Mouse (Mus musculus) forebrain, postnatal 0 days (tissue): ENCODE data around the gene Tbccd1. TPM values are rescaled to one million over a fixed set of nuclear protein-coding genes. Genes with fewer than 3 reads are reported as not detected.

ENCODE experiments used
- ATAC-seq: fragments of 200-750 bp; cut with Nextera tagmentation; 2 replicates; pipeline ENCODE4 v1.8.0; 2017; ENCODE audit warnings: mild to moderate bottlenecking, moderate library complexity
- DNase-seq: peaks from one replicate; pipeline ENCODE4 v3.0.0-alpha.2; 2015
- H3K27ac ChIP-seq: fragments of 300-500 bp; sonication (generic); 2 replicates; pipeline ENCODE4 v1.5.1; 2014; ENCODE audit warnings: low read depth, mild to moderate bottlenecking, antibody characterized with exemption, low read length, moderate library complexity, mixed read lengths
- H3K27me3 ChIP-seq: fragments of 300-500 bp; sonication (generic); 2 replicates; pipeline ENCODE4 v1.6.1; 2014; ENCODE audit warnings: mild to moderate bottlenecking, low read length, mixed read lengths; ENCODE audit not compliant: insufficient read depth
- H3K36me3 ChIP-seq: fragments of 300-500 bp; sonication (generic); 2 replicates; pipeline ENCODE4 v1.6.1; 2014; ENCODE audit warnings: mild to moderate bottlenecking, moderate library complexity; ENCODE audit not compliant: insufficient read depth
- H3K4me1 ChIP-seq: fragments of 300-500 bp; sonication (generic); 2 replicates; pipeline ENCODE4 v1.6.1; 2014; ENCODE audit warnings: antibody characterized with exemption; ENCODE audit not compliant: insufficient read depth
- H3K4me2 ChIP-seq: fragments of 300-500 bp; sonication (generic); 2 replicates; pipeline ENCODE4 v1.6.1; 2014; ENCODE audit warnings: low read depth, mild to moderate bottlenecking, moderate library complexity
- H3K4me3 ChIP-seq: fragments of 300-500 bp; sonication (generic); 2 replicates; pipeline ENCODE4 v1.5.1; 2014; ENCODE audit warnings: low read depth, low read length, mixed read lengths
- H3K9ac ChIP-seq: fragments of 300-500 bp; sonication (generic); 2 replicates; pipeline ENCODE4 v1.6.1; 2014; ENCODE audit warnings: mild to moderate bottlenecking
- H3K9me3 ChIP-seq: fragments of 300-500 bp; sonication (generic); 2 replicates; pipeline ENCODE4 v1.6.1; 2016; ENCODE audit warnings: low read length
- CTCF ChIP-seq: sonication (generic); IDR thresholded peaks from 2 replicates; pipeline ENCODE4 v1.5.1; 2016; ENCODE audit warnings: antibody characterized with exemption, control low read depth, low read depth
- WGBS: fragments of 180-500 bp; shearing (Covaris S2); extraction: QIAGEN DNeasy Blood & Tissue Kit; methylation state at CpG from one replicate; pipeline ENCODE4 v1.1.7; 2014; 5-methylcytosine and 5-hydroxymethylcytosine counted together
- polyA plus RNA-seq: library from polyadenylated mRNA; unstranded; fragments of >200 nt; fragmentation: Nextera tagmentation; extraction: Ambion mirVana; gene quantifications from 2 replicates; pipeline ENCODE4 v1.2.1, GENCODE M21; 2015
- total RNA-seq: library from RNA; depleted of rRNA; stranded (reverse); fragments of >200 nt; gene quantifications from 2 replicates; pipeline ENCODE4 v1.2.3, GENCODE M21; 2014; rRNA removed

The Tbccd1 gene
- total and polyA plus RNA-seq, 2 experiments from 2014 or later: 14.9 to 18.0 TPM

DNA sequence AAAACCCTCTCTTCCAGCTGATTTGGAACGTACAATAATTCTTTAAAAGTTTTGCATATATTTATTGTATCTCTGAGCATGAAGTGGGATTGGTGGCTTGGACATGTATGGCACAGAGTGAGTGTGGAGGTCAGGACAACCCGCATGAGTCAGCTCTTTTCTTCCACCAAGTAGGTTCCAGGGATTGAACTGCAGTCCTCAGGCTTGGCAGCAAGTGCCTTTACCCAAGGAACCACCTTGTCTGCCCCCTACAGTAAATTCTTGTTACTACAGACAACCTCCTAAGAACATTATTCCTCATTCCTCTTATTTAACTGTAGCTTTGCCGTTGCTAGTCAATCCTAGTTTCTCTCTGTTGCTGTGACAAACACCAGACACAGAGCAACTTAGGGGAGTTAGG is 90.1 kb downstream of the Tbccd1 start:
- WGBS: 90% methylated on average over 3 of the region's 3 CpGs
- H3K9ac ChIP-seq: no peak overlapping the region
- TF ChIP-seq CTCF: no peak

DNA sequence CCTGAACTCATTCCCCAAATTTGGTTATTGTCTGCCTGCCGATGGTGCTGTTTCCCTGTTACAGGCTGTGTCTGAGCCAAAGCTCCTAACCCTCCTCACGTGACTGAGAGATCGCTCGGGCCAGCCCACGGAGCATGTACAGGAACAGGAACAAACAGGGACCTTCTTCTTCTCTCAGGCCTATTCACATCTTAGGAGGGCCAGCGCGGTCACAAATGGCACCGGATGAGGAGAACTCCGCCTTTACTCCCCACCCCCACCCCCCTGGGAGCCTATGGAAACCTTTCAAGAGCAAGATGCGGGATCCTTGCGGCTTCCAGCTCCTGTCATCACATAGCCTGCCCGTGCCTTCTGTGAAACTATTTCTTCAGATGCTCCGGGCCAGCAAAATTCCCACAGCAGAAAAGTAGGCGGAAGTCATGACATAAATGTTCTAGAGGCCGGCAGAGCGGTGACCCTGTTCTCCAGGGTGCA is 90.7 kb downstream of the Tbccd1 start:
- 75% methylated on average over 16 of the region's 16 CpGs for WGBS
- Histone ChIP-seq H3K27me3 (no peaks in the 10 kb centered on the region), H3K9me3 (no peaks in the 10 kb centered on the region), H3K4me1 (peaks cover 10% of the 10 kb centered on the region), H3K4me2 (no peak overlapping the region), H3K4me3 (no peak overlapping the region), H3K9ac (no peak overlapping the region), H3K27ac (no peak overlapping the region), H3K36me3 (no peaks in the 10 kb centered on the region)
- DNase-seq (no peak), ATAC-seq (peak; percentile 30; the same call in 1 of the 2 replicates)
- no peak for TF ChIP-seq CTCF

More for the DNA sequence above, 90.1 kb downstream of the Tbccd1 start:
- no peak for DNase-seq
- Histone ChIP-seq H3K9me3 (no peaks in the 10 kb centered on the region), H3K4me1 (peaks cover 10% of the 10 kb centered on the region), H3K4me3 (no peak overlapping the region), H3K27me3 (no peaks in the 10 kb centered on the region), H3K27ac (no peak overlapping the region), H3K36me3 (no peaks in the 10 kb centered on the region), H3K4me2 (no peak overlapping the region)
- no peak for ATAC-seq

DNA sequence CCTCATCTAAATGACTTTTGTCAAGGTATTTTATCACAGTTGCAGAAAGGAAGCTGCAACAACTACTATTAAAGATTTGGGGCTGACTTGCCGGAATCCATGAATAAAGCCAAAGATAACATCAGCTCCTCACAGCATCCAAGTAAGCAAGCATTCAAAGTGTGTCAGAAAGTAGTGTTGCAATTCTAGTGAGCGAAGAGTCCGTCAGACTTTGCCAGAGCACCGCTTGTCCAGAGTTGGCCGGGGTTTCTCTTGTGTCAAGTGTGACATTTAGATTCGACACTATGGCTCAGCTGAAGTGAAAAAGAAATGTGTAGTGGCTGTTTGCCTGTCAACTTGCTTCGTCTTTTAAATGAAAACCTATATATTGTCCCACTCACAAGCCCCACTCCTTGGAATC is 91.9 kb downstream of the Tbccd1 start:
- DNase-seq: no peak
- no peaks in the 10 kb centered on the region for H3K27me3 ChIP-seq
- no peaks in the 10 kb centered on the region for H3K36me3 ChIP-seq
- no peak overlapping the region for H3K4me2 ChIP-seq
- no peak for ATAC-seq
- no peaks in the 10 kb centered on the region for H3K9me3 ChIP-seq
- no peak overlapping the region for H3K27ac ChIP-seq
- WGBS: 78% methylated on average over 7 of the region's 7 CpGs
- H3K9ac ChIP-seq: no peak overlapping the region
- H3K4me1 ChIP-seq: peaks cover 10% of the 10 kb centered on the region
- no peak for TF ChIP-seq CTCF
- H3K4me3 ChIP-seq: no peak overlapping the region

Other genes starting within 250 kb of the Tbccd1 start
- 11.8 and 15.8 TPM in 2 replicates for gene Dgkg, start 200.4 kb downstream of the Tbccd1 start, total RNA-seq
- 7.9 and 12.0 TPM in 2 replicates for gene Dgkg, start 200.4 kb downstream of the Tbccd1 start, polyA plus RNA-seq
- gene Crygs, start 46.1 kb downstream of the Tbccd1 start, total RNA-seq: not detected in 2 replicates
- gene Crygs, start 46.1 kb downstream of the Tbccd1 start, polyA plus RNA-seq: 0.16 and 0.18 TPM in 2 replicates
- 55.2 and 63.0 TPM in 2 replicates for gene Dnajb11, start 176 bp upstream of the Tbccd1 start, total RNA-seq
- 76.7 and 86.1 TPM in 2 replicates for gene Dnajb11, start 176 bp upstream of the Tbccd1 start, polyA plus RNA-seq
- not detected in 2 replicates for gene Ahsg, start 33.6 kb upstream of the Tbccd1 start, total RNA-seq
- not detected in 2 replicates for gene Ahsg, start 33.6 kb upstream of the Tbccd1 start, polyA plus RNA-seq
- gene Fetub, start 60.7 kb upstream of the Tbccd1 start, total RNA-seq: not detected in 2 replicates
- gene Fetub, start 60.7 kb upstream of the Tbccd1 start, polyA plus RNA-seq: 0.15 and 0.21 TPM in 2 replicates
- gene Hrg, start 93.4 kb upstream of the Tbccd1 start, total RNA-seq: not detected in 2 replicates
- gene Hrg, start 93.4 kb upstream of the Tbccd1 start, polyA plus RNA-seq: not detected in 2 replicates
- not detected in 2 replicates for gene Kng2, start 171.8 kb upstream of the Tbccd1 start, total RNA-seq
- not detected in 2 replicates for gene Kng2, start 171.8 kb upstream of the Tbccd1 start, polyA plus RNA-seq
- not detected in 2 replicates for gene Kng1, start 200.2 kb upstream of the Tbccd1 start, total RNA-seq
- gene Kng1, start 200.2 kb upstream of the Tbccd1 start, polyA plus RNA-seq: not detected in 2 replicates
- 948 and 1,017 TPM in 2 replicates for gene Eif4a2, start 249.8 kb upstream of the Tbccd1 start, total RNA-seq
- 311 and 313 TPM in 2 replicates for gene Eif4a2, start 249.8 kb upstream of the Tbccd1 start, polyA plus RNA-seq